ENCODE assay signal across 10 mouse cellular contexts in genomic region chr15:77912585-77912984, GRCm38 (mm10). TPM values are rescaled to one million over a fixed set of nuclear protein-coding genes. Genes with fewer than 3 reads are reported as not detected.
DNase-seq lines count a peak whose midpoint lies in the region; ATAC-seq lines count a peak whose summit lies in the region.
"Had no signal": no experiment of that assay in that cellular context is flagged by ENCODE, and none has a peak within 500 bp of the region (broad histone marks: within the 10 kb centered on the region; RNA-seq: fewer than 3 reads in every experiment).

No protein-coding gene starts in this region.

- H3K4me3 ChIP-seq in heart, embryonic 16.5 days (ENCODE audit: low read length) = no peak overlapping the region
- no peak overlapping the region for H3K4me3 ChIP-seq in lung, embryonic 16.5 days (ENCODE audit: low read length)
- H3K4me3 ChIP-seq in liver, embryonic 16.5 days (ENCODE audit: low read depth, low read length) = no peak overlapping the region
- H3K4me3 ChIP-seq: forebrain, embryonic 12.5 days; neural tube, embryonic 15.5 days had no signal

- peak overlapping the region; percentile 31; the same call in 1 of the 2 replicates for H3K27ac ChIP-seq in heart, embryonic 16.5 days (ENCODE audit: low read length)
- 0 out of 2 replicates have a peak overlapping the region, but pooled peaks have one; percentile 21 for H3K27ac ChIP-seq in lung, embryonic 16.5 days (ENCODE audit: low read length)
- H3K27ac ChIP-seq in liver, embryonic 16.5 days (ENCODE audit: low read length) = peak overlapping the region; percentile 23
- H3K27ac ChIP-seq: forebrain, embryonic 12.5 days; neural tube, embryonic 15.5 days had no signal

- WGBS in heart, embryonic 16.5 days = 48% methylated on average over 7 of the region's 7 CpGs
- whole genome bisulfite sequencing in lung, embryonic 16.5 days = 42% methylated on average over 7 of the region's 7 CpGs
- 57% methylated on average over 7 of the region's 7 CpGs for WGBS in liver, embryonic 16.5 days (ENCODE audit: insufficient replicate concordance)

- no peaks in the 10 kb centered on the region for H3K9me3 ChIP-seq in heart, embryonic 16.5 days (replicated peaks; ENCODE audit: control insufficient read depth, low read length)
- no peaks in the 10 kb centered on the region for H3K9me3 ChIP-seq in lung, embryonic 16.5 days (ENCODE audit: control insufficient read depth, low read length)
- H3K9me3 ChIP-seq in liver, embryonic 16.5 days (replicated peaks; ENCODE audit: control insufficient read depth, low read length) = no peaks in the 10 kb centered on the region
- H3K9me3 ChIP-seq: forebrain, embryonic 12.5 days; neural tube, embryonic 15.5 days had no signal

- peaks cover 16% of the 10 kb centered on the region for H3K4me1 ChIP-seq in heart, embryonic 16.5 days (ENCODE audit: control insufficient read depth, insufficient read depth, low read length)
- H3K4me1 ChIP-seq in lung, embryonic 16.5 days (replicated peaks; ENCODE audit: control insufficient read depth, insufficient read depth, low read length) = peaks cover 14% of the 10 kb centered on the region; the same call in 1 of the 2 replicates
- peaks cover 7% of the 10 kb centered on the region for H3K4me1 ChIP-seq in liver, embryonic 16.5 days (ENCODE audit: control insufficient read depth, low read depth, low read length)
- H3K4me1 ChIP-seq: forebrain, embryonic 12.5 days; neural tube, embryonic 15.5 days had no signal

- intact Hi-C loops in heart, postnatal 36 days (cut with DNase I) = loop anchor here (5.0 kb wide), 1 partner anchor 70 kb away; the partner anchor contains the start of gene Myh9

- no peak for DNase-seq in heart, postnatal 36 days
- no peak for DNase-seq in lung, postnatal 4 days
- DNase-seq in adrenal gland, postnatal 36 days = peak; percentile 75 to 76
- no peak for DNase-seq in spleen, postnatal 36 days (ENCODE audit: low spot score in 2 of 2)
- DNase-seq: left cerebral cortex, postnatal 4 days had no signal

- peaks cover 22% of the 10 kb centered on the region for H3K36me3 ChIP-seq in heart, embryonic 16.5 days (ENCODE audit: control insufficient read depth, insufficient read depth)
- peaks cover 17% of the 10 kb centered on the region for H3K36me3 ChIP-seq in lung, embryonic 16.5 days (ENCODE audit: control insufficient read depth, insufficient read depth, low read length)
- peaks cover 16% of the 10 kb centered on the region for H3K36me3 ChIP-seq in liver, embryonic 16.5 days (ENCODE audit: control insufficient read depth, insufficient read depth)

- peak overlapping the region; percentile 27; the same call in 1 of the 2 replicates for H3K9ac ChIP-seq in heart, embryonic 16.5 days (ENCODE audit: low read length)
- H3K9ac ChIP-seq in lung, embryonic 16.5 days (ENCODE audit: low read length) = peak overlapping the region; percentile 12; the same call in 1 of the 2 replicates
- no peak overlapping the region for H3K9ac ChIP-seq in liver, embryonic 16.5 days (ENCODE audit: low read depth, low read length)
- H3K9ac ChIP-seq: forebrain, embryonic 12.5 days; neural tube, embryonic 15.5 days had no signal

- ATAC-seq in heart, embryonic 16.5 days (replicated peaks; ENCODE audit: extremely low read depth, insufficient read depth, low FRiP score) = no peak
- no peak for ATAC-seq in lung, embryonic 16.5 days (ENCODE audit: low read depth)
- ATAC-seq in liver, embryonic 16.5 days (ENCODE audit: low read depth) = no peak

- H3K4me2 ChIP-seq in heart, embryonic 16.5 days (ENCODE audit: low read depth, low read length) = no peak overlapping the region
- no peak overlapping the region for H3K4me2 ChIP-seq in lung, embryonic 16.5 days (ENCODE audit: low read depth, low read length)
- no peak overlapping the region for H3K4me2 ChIP-seq in liver, embryonic 16.5 days (ENCODE audit: low read depth, low read length)
- H3K4me2 ChIP-seq: forebrain, embryonic 12.5 days; neural tube, embryonic 15.5 days had no signal

- no peaks in the 10 kb centered on the region for H3K27me3 ChIP-seq in heart, embryonic 16.5 days (ENCODE audit: control insufficient read depth, insufficient read depth, low read length)
- H3K27me3 ChIP-seq in lung, embryonic 16.5 days (ENCODE audit: control insufficient read depth, insufficient read depth, low read depth, low read length) = no peaks in the 10 kb centered on the region
- H3K27me3 ChIP-seq in liver, embryonic 16.5 days (ENCODE audit: control insufficient read depth, insufficient read depth, low read depth, low read length) = no peaks in the 10 kb centered on the region
- H3K27me3 ChIP-seq: forebrain, embryonic 12.5 days; neural tube, embryonic 15.5 days had no signal

RNA-seq across cellular contexts. Expression of gene Txn2, which starts 16.2 kb away (rescaled TPM):
- 321 and 325 TPM in 2 replicates for polyA plus RNA-seq in heart, embryonic 16.5 days (2015; fragmentation: Nextera tagmentation; extraction: Ambion mirVana)
- total RNA-seq in heart, postnatal 36 days (2021) = 100 to 1,000 TPM; 276 to 279 TPM
- polyA plus RNA-seq in lung, embryonic 16.5 days (2015; fragmentation: Nextera tagmentation; extraction: Ambion mirVana) = 182 and 185 TPM in 2 replicates
- total RNA-seq in adrenal gland, postnatal 36 days (2021) = 100 to 1,000 TPM; 563 to 586 TPM
- 177 and 180 TPM in 2 replicates for polyA plus RNA-seq in liver, embryonic 16.5 days (2015; fragmentation: Nextera tagmentation; extraction: Ambion mirVana)

RNA-seq across cellular contexts. Expression of gene Foxred2, which starts 43.9 kb away (rescaled TPM):
- polyA plus RNA-seq in heart, embryonic 16.5 days (2015; fragmentation: Nextera tagmentation; extraction: Ambion mirVana) = 0.76 and 1.0 TPM in 2 replicates
- total RNA-seq in heart, postnatal 36 days (2021) = under 1 TPM; 0.44 to 0.57 TPM
- 2.7 and 3.7 TPM in 2 replicates for polyA plus RNA-seq in lung, embryonic 16.5 days (2015; fragmentation: Nextera tagmentation; extraction: Ambion mirVana)
- 1 to 10 TPM; 2.7 TPM for total RNA-seq in adrenal gland, postnatal 36 days (2021)
- 1.1 and 1.2 TPM in 2 replicates for polyA plus RNA-seq in liver, embryonic 16.5 days (2015; fragmentation: Nextera tagmentation; extraction: Ambion mirVana)

RNA-seq across cellular contexts. Expression of gene Eif3d, which starts 58.0 kb away (rescaled TPM):
- polyA plus RNA-seq in heart, embryonic 16.5 days (2015; fragmentation: Nextera tagmentation; extraction: Ambion mirVana) = 124 and 125 TPM in 2 replicates
- 10 to 100 TPM; 63.6 to 73.2 TPM for total RNA-seq in heart, postnatal 36 days (2021)
- 166 and 170 TPM in 2 replicates for polyA plus RNA-seq in lung, embryonic 16.5 days (2015; fragmentation: Nextera tagmentation; extraction: Ambion mirVana)
- total RNA-seq in adrenal gland, postnatal 36 days (2021) = 100 to 1,000 TPM; 151 to 167 TPM
- polyA plus RNA-seq in liver, embryonic 16.5 days (2015; fragmentation: Nextera tagmentation; extraction: Ambion mirVana) = 119 and 125 TPM in 2 replicates

Comparison
In these comparisons a context has a peak if more than half of its experiments do, and no peak if none do; other contexts are left out.
1. DNase-seq: peak in adrenal gland, postnatal 36 days (2 of 2); none in heart, postnatal 36 days (0 of 2), lung, postnatal 4 days (0 of 2) and spleen, postnatal 36 days (0 of 2).
2. Peak in every context shown above with its lines, with median percentiles within 50 percentile points of each other: H3K27ac ChIP-seq.